Mouse (Mus musculus): ENCODE measurements around the gene Slc39a3. TPM values are rescaled to one million over a fixed set of nuclear protein-coding genes. Genes with fewer than 3 reads are reported as not detected.
"Not testable (repeated sequence)": the region's sequence is repeated elsewhere in the genome, so short reads cannot be mapped to it uniquely, and the experiment has no call there.

Gene Slc39a3
- total and polyA plus RNA-seq, 3 experiments = 15.6 to 19.5 TPM; not detected in 1

DNA sequence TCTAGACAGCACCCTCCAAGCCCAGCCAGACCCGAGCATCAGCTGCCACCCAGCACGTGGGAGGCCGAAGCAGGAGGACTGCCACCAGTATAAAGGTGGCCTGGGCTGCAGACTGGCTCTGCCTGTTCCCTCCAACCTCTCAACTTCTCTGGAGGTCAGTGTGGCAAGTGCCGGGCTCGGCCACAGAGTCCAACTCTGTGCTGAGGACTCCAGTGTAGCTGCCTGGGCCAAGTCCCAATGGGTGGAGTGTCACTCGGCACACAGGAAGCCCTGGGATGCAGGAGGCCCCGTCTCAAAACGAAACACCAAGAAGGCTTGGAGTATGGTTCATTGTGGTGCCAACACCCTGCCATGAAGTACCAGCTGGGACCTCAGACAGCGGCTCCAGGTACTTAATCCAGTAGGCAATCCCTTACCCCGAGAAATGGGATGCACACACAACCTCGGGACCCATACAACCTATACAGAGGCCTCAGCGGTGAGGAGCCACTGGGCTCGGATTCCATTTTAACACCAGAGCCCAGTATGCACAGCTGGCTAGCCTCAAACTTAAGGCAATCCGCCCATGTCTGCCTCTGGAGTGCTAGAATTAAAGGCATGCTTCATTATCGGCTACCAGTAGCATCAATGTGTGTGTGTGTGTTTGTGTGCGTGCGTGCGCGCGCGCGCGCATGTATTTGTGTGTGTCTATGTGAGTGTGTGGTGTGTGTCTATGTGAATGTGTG is 20.3 kb upstream of the Slc39a3 start:
- no peaks in the 10 kb centered on the region for H3K27me3 ChIP-seq (ENCODE audit: control insufficient read depth in 1 of 2, insufficient read depth in 2 of 2, low read length in 2 of 2)
- TF ChIP-seq ZC3H11A (IDR thresholded peaks at IDR 0.05; ENCODE audit: low read depth, low read length) = no peak
- no peak for TF ChIP-seq MAX (IDR thresholded peaks at IDR 0.05; ENCODE audit: low read length)
- TF ChIP-seq RAD21 (IDR thresholded peaks at IDR 0.05; ENCODE audit: low read depth, low read length) = no peak
- TF ChIP-seq JUND (IDR thresholded peaks at IDR 0.05; ENCODE audit: low read depth, low read length) = no peak
- TF ChIP-seq CTCF (IDR thresholded peaks at IDR 0.05 in 2 of 3, conservative IDR thresholded peaks at IDR 0.05 in 1 of 3; ENCODE audit: control insufficient read depth in 1 of 3, insufficient read depth in 1 of 3, low read depth in 2 of 3, low read length in 3 of 3, poor library complexity in 1 of 3, severe bottlenecking in 1 of 3) = no peak
- no peak overlapping the region for H3K27ac ChIP-seq (ENCODE audit: control insufficient read depth, low read depth, low read length)
- no peak overlapping the region for H3K9ac ChIP-seq (ENCODE audit: control insufficient read depth, low read depth, low read length, poor library complexity, severe bottlenecking)
- H3K79me2 ChIP-seq (ENCODE audit: control insufficient read depth, insufficient read depth, low read length, poor library complexity) = peaks cover 45% of the 10 kb centered on the region
- H3K4me1 ChIP-seq (ENCODE audit: control insufficient read depth in 1 of 2, insufficient read depth in 2 of 2, low read length in 2 of 2) = peaks cover 3 to 8% of the 10 kb centered on the region in 2 experiments; a peak in 2 of 4 replicates
- no peaks in the 10 kb centered on the region for H3K9me3 ChIP-seq (replicated peaks; ENCODE audit: insufficient read depth, low read length)
- peaks cover 0 to 2% of the 10 kb centered on the region in 2 experiments; a peak in 2 of 4 replicates for H3K36me3 ChIP-seq (ENCODE audit: control insufficient read depth in 1 of 2, insufficient read depth in 2 of 2, low read length in 2 of 2)
- no peak for DNase-seq (ENCODE audit: low read depth, low spot score)
- H3K4me3 ChIP-seq (ENCODE audit: control insufficient read depth in 1 of 2, insufficient read depth in 1 of 2, low read depth in 2 of 2, low read length in 2 of 2) = no peak overlapping the region

DNA sequence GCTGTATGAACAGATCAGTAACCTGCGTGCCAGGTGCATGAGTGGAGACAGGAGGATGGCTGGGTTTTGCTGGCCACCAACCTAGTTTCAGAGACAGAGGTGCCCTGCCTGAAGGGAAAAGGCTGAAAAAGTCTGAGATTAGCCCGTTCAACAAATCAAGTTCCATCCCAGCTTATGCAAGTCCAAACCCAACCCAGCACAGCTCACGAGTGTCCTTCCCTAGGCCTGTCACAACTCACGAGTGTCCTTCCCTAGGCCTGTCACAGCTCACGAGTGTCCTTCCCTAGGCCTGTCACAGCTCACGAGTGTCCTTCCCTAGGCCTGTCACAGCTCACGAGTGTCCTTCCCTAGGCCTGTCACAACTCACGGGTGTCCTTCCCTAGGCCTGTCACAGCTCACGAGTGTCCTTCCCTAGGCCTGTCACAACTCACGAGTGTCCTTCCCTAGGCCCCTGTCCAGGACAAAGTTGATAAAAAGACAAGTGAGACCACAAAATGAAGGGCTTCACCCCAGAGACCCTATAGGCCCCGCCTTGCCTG is 18.6 kb upstream of the Slc39a3 start:
- not testable (repeated sequence) for H3K9me3 ChIP-seq (replicated peaks; ENCODE audit: insufficient read depth, low read length); H3K4me3 ChIP-seq (ENCODE audit: control insufficient read depth in 1 of 2, insufficient read depth in 1 of 2, low read depth in 2 of 2, low read length in 2 of 2); H3K9ac ChIP-seq (ENCODE audit: control insufficient read depth, low read depth, low read length, poor library complexity, severe bottlenecking); DNase-seq (ENCODE audit: low read depth, low spot score); H3K36me3 ChIP-seq (ENCODE audit: control insufficient read depth in 1 of 2, insufficient read depth in 2 of 2, low read length in 2 of 2); H3K27me3 ChIP-seq (ENCODE audit: control insufficient read depth in 1 of 2, insufficient read depth in 2 of 2, low read length in 2 of 2); H3K4me1 ChIP-seq (ENCODE audit: control insufficient read depth in 1 of 2, insufficient read depth in 2 of 2, low read length in 2 of 2); H3K27ac ChIP-seq (ENCODE audit: control insufficient read depth, low read depth, low read length)
- H3K79me2 ChIP-seq (ENCODE audit: control insufficient read depth, insufficient read depth, low read length, poor library complexity) = peaks cover 45% of the 10 kb centered on the region

DNA sequence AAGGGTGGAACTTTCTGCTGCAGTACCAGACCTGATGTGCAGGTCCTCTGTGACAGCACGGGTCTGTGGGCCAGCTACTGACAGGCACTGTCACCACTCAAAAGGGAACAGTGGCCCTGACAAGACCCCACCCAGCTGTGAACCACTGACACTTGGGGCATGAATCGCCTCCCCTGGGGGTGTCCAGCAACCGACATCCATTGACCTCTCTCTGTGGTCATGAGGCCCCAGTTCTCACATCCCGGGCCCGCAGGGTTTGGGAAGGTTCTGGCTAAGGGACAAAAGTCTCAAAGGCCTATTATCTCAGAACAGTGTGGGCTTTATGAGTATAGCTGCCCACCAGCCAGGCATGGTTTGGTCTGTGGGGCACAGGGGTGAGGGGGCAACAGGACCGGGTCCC is 17.9 kb upstream of the Slc39a3 start:
- H3K4me1 ChIP-seq (ENCODE audit: control insufficient read depth in 1 of 2, insufficient read depth in 2 of 2, low read length in 2 of 2) = peaks cover 3 to 8% of the 10 kb centered on the region in 2 experiments; a peak in 2 of 4 replicates
- no peak overlapping the region for H3K4me3 ChIP-seq (ENCODE audit: control insufficient read depth in 1 of 2, insufficient read depth in 1 of 2, low read depth in 2 of 2, low read length in 2 of 2)
- peaks cover 45% of the 10 kb centered on the region for H3K79me2 ChIP-seq (ENCODE audit: control insufficient read depth, insufficient read depth, low read length, poor library complexity)
- no peaks in the 10 kb centered on the region for H3K9me3 ChIP-seq (replicated peaks; ENCODE audit: insufficient read depth, low read length)
- no peak for DNase-seq (ENCODE audit: low read depth, low spot score)
- no peak overlapping the region for H3K9ac ChIP-seq (ENCODE audit: control insufficient read depth, low read depth, low read length, poor library complexity, severe bottlenecking)
- H3K36me3 ChIP-seq (ENCODE audit: control insufficient read depth in 1 of 2, insufficient read depth in 2 of 2, low read length in 2 of 2) = no peaks in the 10 kb centered on the region; a peak in 2 of 4 replicates
- TF ChIP-seq ZC3H11A (IDR thresholded peaks at IDR 0.05; ENCODE audit: low read depth, low read length) (no peak), USF1 (IDR thresholded peaks at IDR 0.05; ENCODE audit: low read depth, low read length) (no peak), ZNF384 (IDR thresholded peaks at IDR 0.05; ENCODE audit: low read depth, low read length) (no peak)
- no peaks in the 10 kb centered on the region for H3K27me3 ChIP-seq (ENCODE audit: control insufficient read depth in 1 of 2, insufficient read depth in 2 of 2, low read length in 2 of 2)
- H3K27ac ChIP-seq (ENCODE audit: control insufficient read depth, low read depth, low read length) = no peak overlapping the region

DNA sequence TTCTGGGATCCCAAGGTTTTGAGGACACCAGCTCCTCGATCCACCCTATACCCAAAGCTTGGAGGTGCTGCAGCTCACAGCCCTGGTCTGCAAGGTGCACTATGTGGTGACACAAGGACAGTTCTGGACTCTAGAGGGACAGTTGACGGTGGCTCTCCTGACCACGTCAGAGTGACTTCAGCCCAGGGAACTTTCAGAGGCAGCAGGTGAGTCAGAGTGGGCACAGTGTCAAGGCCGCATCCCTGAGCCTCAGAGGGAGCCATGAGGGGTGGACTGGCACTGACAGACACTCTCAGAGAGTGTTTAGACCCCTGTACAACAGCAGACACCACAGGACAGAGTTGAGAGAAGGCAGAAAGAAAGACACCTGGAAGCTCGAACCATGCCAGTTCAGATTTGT is 15.4 kb upstream of the Slc39a3 start:
- Histone ChIP-seq H3K27me3 (ENCODE audit: control insufficient read depth in 1 of 2, insufficient read depth in 2 of 2, low read length in 2 of 2) (no peaks in the 10 kb centered on the region), H3K4me1 (ENCODE audit: control insufficient read depth in 1 of 2, insufficient read depth in 2 of 2, low read length in 2 of 2) (no peaks in the 10 kb centered on the region), H3K4me3 (ENCODE audit: control insufficient read depth in 1 of 2, insufficient read depth in 1 of 2, low read depth in 2 of 2, low read length in 2 of 2) (no peak overlapping the region), H3K36me3 (ENCODE audit: control insufficient read depth in 1 of 2, insufficient read depth in 2 of 2, low read length in 2 of 2) (peaks cover 0 to 5% of the 10 kb centered on the region in 2 experiments; a peak in 2 of 4 replicates), H3K9me3 (replicated peaks; ENCODE audit: insufficient read depth, low read length) (no peaks in the 10 kb centered on the region), H3K27ac (ENCODE audit: control insufficient read depth, low read depth, low read length) (no peak overlapping the region), H3K79me2 (ENCODE audit: control insufficient read depth, insufficient read depth, low read length, poor library complexity) (peaks cover 23% of the 10 kb centered on the region), H3K9ac (ENCODE audit: control insufficient read depth, low read depth, low read length, poor library complexity, severe bottlenecking) (no peak overlapping the region)
- DNase-seq (ENCODE audit: low read depth, low spot score) = no peak
- TF ChIP-seq USF2 (IDR thresholded peaks at IDR 0.05; ENCODE audit: borderline replicate concordance in 1 of 2, insufficient read depth in 1 of 2, low read depth in 1 of 2, low read length in 2 of 2) = no peak
- TF ChIP-seq CTCF (IDR thresholded peaks at IDR 0.05 in 2 of 3, conservative IDR thresholded peaks at IDR 0.05 in 1 of 3; ENCODE audit: control insufficient read depth in 1 of 3, insufficient read depth in 1 of 3, low read depth in 2 of 3, low read length in 3 of 3, poor library complexity in 1 of 3, severe bottlenecking in 1 of 3) = no peak
- no peak for TF ChIP-seq SMC3 (IDR thresholded peaks at IDR 0.05; ENCODE audit: low read depth, low read length)
- no peak for TF ChIP-seq ZKSCAN1 (IDR thresholded peaks at IDR 0.05; ENCODE audit: low read depth, low read length)
- no peak for TF ChIP-seq ZNF384 (IDR thresholded peaks at IDR 0.05; ENCODE audit: low read depth, low read length)
- TF ChIP-seq UBTF (IDR thresholded peaks at IDR 0.05; ENCODE audit: borderline replicate concordance, insufficient read depth, low read depth, low read length) = no peak
- no peak for TF ChIP-seq BHLHE40 (IDR thresholded peaks at IDR 0.05; ENCODE audit: borderline replicate concordance, low read depth, low read length)
